Mouse (Mus musculus) cerebellum, adult 18-20 months (tissue): Measurements from ENCODE around the gene Slc38a10.
A peak's percentile ranks its signal among the peaks of the same experiment; 100 is the strongest.

Source experiments
- DNase-seq, 2 experiments: peaks; one replicate each; pipeline ENCODE4 v3.0.0; 2021

Slc38a10 gene

DNA sequence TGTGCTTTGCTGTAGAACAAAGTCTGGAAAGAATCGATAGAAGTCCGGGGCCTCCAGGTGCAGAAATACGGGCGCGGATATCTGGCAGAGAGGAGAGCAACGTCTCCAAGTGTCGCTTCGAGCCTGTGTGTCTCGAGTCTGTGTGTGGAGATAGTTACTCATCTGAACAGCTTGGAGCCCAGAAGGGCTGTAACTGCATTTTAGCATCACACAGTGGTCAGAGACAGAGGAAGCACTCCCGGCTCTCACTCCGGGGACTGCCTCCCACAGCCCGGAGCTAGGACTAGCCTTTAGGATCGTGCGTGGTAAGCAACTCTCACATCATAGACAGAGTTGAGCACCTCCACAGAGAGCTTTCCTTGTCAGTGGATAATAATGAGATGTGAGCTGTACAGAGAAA is 22.1 kb upstream of the Slc38a10 start:
- DNase-seq, result no peak

DNA sequence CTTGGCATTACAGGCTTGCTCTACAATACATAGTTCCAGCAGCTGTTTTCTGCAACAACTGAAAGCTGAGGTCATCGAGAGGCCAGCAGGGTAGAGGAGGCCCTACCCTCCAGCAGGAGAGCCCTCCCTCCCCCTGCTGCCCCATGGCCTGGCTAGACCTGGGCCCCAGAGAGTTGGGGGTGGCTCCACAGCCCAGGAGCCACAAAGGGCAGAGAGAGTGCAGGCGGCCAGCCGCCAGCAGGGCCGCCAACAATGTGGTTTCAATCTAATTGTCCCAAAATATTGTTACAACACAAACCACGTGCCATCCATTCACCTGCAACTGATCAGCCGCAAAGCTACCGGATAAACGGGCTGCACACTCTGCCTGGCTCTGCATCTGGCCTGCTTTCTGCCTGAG is 20.0 kb upstream of the Slc38a10 start:
- no peak for DNase-seq

DNA sequence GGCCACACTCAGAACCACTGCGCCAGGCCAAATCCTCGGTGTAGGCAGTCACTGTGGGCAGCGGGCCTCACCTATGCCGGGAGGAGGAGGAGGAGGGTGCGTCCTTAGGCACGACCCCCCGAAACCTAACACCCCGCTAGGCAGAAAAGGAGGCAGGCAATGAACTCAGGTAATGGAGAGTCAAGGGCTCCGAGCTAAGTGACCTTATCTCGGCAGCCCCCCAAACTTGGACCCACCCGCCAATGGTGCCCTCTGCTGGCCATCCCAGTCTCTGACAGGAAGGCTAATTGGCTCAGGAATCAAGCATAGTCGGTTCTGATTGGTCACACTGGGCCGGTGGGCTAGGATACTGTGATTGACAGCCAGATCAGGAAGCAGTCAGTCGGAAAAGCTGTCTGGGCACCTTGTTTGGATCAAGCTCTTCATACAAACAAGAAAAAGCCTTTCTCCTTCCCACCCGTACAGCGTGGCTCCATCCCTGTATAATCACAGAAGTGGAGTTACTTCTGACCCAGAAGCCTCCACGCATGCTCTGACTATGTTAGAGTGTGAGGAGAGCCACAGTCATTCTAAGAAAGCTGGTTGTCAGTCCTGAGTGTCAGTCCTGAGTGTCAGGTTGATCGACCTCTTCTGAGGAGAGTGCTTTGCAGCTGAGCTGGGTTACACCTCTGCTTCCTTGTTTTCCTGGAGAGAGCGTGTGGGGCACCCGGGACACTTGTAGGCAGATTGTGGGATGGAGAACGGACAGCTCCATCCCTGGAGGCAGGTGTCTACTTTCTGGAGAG is 18.3 kb upstream of the Slc38a10 start:
- DNase-seq, result peak; percentile 79 to 81

DNA sequence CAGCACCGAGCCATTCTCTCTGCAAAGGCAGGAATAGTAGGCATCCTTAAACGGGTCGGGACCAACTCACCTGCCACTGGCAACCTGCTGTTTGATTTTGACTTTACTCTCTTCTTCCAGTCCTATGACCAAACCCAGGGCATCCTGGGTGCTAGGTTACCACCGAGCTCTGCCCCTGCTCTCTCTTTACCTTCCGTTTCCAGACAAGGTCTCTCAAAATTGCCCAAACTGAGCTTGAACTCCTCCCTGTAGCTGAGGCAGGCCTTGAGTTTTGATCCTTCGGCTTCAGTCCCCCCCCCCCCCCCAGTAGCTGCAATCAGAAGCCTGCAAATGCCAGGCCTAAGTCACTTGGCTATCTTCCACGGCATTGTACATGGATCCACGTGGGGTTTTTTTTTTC is 17.4 kb upstream of the Slc38a10 start:
- DNase-seq, result no peak

DNA sequence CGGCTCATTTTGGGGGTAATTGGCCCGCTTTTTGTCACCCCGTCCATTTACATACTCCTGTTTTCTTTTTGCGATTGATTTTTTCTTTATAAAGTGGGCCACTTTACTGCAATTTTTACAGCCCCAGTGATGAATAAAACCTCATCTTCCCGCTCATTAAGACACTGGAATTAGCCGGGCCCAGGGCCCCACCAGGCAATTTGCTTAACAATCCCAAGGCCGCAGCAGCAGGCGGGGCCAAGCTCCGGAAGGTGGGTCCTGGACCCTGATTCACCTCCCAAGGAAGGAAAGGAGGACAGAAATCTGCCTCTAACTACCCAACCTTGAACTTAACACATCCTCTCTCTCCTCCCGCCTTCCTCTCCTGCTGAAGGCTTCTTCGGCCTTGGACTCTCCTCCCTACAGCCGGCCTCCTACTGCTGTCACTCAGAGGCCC is 16.8 kb upstream of the Slc38a10 start:
- no peak for DNase-seq

DNA sequence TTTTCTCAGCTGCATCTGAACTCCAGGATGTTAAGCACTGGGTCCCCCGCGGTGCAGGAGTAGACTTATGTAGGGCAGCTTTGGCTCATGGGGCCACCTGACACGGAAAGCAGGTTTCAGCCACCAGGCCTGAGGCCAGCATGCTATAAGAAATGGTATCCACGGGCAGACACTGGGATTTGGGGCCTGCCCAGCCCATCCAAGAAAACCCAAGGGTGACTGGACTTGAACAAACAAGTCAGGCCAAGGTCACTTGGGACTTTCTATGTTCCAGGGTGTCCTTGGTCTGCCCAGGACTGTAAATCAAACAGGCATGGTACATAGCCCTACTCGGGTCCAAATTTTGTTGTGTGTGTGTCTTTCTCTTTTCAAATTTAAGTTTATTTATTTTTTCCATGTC is 15.9 kb upstream of the Slc38a10 start:
- DNase-seq, result no peak

DNA sequence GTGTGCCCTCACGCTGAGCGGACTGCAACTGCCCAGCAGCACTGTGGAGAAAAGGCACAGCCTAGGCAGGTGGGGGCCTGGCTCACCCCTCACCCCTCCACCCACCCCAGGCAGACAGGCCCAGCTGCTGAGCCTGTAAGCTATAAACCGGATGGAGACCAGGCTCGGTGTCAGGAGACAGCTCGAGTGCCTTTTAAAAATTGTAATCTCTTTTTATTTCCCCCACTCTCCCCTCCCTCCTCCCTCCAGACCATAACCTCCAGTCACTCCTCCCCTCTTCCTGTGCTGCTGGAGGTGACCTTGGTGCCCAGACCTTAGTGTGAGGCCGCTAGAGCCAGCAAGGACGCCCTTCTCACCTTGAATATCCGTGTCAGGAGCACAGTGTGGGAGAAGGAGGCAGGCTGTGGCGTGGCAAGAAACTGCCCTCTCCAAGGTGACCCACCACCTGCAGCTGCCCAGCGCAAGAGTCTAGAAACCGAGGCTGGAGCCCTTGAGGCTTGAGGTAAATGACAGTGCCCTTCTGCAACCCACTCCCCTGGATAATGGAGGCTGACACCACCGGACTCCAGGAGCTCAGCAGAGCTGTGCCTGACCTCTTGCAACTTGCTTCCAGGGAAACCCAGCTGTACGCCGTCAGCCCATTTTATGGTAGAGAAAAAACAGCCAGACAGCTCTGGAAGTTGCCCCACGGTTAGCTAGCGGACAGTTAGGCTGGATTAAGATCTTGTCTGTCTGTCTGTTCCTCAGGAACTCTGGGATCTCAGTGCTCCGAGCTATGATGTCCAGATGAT is 13.5 kb upstream of the Slc38a10 start:
- DNase-seq, result no peak

DNA sequence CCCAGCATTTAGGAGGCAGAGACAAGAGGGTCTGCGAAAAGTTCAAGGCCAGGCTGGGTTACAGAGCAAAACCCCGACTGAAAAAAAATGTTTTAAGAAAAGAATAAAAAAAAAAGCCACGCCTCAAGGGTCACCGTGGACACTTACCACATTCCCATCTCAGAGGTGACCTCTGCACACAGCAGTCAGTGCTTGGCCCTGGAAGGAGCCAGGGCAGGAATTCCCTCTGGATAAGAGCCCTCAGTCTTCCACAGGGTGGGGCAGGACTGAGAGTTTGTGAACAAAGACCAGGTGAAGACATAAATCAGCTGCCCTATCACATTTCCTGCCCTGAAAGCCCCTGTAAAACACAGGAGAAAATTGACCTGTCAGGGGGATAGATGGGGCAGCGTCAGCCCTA is 12.9 kb upstream of the Slc38a10 start:
- DNase-seq, result no peak

DNA sequence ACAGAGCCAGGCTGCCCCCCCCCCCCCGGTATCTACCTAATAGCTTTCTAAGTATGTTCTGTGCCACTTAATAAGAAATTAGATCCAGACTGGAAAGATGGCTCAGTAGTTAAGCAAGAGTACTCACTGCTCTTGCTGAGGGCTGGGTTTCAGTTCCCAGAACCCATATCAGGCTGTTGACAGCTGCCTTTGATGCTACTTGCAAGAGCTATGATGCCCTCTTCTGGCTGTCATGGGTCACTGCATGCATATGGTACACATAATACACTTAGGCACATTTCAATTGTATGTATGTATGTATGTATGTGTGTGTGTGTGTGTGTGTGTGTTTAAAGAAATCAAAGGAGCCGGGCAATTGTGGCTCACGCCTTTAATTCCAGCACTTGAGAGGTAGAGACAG is 12.1 kb upstream of the Slc38a10 start:
- no peak for DNase-seq

DNA sequence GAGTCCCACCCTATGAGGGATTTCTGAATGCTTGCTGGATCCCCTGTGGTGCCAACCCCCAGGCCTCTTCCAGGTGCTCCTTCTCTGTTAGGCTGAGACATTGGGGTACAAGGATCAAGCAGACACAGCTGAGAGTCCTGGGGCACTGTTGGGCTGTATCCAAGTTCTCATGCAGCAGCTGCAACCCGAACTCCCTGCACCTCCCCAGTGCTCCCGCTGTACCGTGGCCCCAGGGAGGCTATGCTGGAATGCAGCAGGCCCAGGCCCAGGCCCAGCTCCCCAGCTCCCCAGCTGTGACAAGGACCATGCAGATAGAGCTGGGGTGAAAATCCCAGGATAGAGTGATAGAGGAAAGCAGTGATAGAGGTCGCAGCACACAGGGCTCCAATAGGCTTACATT is 10.1 kb upstream of the Slc38a10 start:
- DNase-seq, result no peak

DNA sequence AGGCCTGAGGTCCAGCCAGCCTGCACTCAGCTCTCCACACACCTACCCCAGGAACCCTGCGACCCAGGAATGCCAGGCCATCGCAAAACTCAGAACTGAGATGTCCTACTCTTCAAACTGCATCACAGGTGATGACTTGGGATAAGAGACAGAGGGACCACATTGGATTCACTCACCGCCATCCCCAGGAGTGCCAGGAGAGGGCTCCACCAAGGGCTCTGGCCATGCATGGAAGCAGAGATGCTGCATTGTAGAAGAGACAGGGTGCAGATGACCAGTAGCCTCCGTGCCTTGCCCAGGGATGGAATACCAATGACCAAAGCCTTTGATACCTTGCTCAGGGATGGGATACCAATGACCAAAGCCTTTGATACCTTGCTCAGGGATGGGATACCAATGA is 9.3 kb upstream of the Slc38a10 start:
- peak; percentile 36 to 46 for DNase-seq

DNA sequence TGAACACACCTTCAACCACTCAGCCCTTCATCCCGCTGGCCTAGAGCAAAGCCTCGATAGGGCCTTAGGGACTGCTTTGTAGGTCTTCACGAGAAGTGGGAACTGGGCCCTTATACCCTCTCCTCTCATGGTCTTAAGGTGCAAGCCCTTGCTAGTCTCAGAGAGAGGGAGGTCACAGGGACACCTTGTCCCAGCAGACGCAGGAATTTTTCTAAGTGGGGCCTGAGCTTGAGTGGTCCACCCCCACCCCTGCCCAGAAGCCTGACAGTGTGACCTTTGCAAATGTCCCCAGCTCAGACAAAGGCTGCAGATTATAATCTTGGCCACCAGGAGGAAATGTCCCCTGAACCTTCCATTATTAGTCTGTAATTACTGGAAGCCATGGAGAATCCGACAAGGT is 8.5 kb upstream of the Slc38a10 start:
- no peak for DNase-seq

DNA sequence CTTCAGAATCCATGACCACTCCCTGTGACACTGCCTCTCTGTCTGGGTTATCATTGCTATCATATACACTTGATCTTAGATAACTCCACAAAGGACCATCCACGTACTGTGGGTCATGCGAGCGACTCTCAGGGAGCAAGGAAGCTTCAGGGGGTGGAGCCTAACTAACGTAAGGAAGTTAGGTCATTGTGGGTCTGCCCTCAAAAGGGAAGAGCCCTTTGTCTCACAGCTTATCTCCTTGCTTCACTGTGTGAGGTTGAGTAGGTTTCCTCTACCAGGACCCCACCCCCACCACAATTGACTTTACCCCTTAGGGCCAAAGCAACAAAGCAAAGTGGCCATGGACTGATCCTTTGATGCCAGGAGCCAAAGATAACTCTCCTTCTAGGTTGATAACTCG is 7.7 kb upstream of the Slc38a10 start:
- DNase-seq, result no peak

DNA sequence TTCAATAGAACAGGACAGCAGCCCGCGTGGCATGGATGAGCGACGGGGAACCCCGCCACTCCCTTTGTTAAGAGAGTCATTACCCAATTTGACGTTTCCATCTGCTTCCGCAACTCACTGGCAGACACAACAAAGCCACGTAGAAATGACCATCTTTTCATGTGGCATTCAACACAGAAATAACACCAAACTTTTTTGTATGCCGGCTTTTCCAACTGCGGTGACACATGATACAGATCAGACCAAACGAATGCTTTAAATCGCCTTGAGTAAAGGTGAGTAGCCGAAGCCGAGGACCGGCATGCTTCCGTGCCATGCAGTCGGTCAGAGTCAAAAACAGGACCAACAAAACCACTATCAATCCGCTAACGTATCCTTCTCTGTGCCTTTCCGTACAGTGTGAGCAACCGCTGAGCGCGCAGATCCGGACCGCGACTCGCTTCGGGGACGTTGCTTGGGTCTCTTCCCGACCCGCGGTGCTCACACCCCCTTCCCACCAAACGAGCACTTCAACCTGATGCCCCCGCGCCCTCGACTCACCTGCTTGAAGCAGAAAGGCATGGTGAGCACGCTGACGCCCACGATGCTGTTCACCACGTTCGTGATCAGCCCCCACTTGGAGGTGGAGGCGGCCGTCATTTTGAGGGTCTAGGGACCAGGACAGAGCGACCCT is 570 bp downstream of the Slc38a10 start:
- no peak for DNase-seq

DNA sequence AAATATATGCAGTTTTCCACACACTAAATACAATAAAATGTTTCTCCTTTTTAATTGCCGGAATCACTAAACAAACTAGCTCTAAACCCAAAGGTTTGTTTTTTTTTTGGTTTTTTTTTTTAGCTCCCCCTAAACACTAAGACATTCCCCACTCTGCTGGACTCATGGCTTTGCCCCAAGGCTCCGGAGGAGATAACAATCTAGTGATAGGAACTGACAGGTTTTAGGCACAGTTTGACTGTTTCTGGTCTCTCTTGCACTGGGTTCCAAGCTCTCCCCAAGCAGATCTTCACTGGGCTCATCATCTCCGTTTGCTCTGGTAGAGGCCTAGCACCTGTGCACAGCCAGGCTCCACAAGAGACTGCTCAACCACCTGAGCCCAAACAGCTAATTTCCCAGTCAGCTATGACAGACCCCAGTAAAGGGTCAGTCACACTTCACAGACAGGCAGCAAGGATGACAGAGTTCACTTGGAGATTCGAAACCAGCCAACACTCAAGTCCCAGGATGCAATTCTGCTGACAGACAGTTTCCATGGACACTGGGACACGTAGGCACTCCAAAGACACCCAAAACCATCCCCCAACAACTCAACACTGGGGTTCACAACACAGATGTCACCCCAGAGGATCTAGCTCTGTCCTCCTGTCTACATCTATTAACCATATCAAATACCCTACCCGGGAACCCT is 1.5 kb downstream of the Slc38a10 start:
- no peak for DNase-seq

DNA sequence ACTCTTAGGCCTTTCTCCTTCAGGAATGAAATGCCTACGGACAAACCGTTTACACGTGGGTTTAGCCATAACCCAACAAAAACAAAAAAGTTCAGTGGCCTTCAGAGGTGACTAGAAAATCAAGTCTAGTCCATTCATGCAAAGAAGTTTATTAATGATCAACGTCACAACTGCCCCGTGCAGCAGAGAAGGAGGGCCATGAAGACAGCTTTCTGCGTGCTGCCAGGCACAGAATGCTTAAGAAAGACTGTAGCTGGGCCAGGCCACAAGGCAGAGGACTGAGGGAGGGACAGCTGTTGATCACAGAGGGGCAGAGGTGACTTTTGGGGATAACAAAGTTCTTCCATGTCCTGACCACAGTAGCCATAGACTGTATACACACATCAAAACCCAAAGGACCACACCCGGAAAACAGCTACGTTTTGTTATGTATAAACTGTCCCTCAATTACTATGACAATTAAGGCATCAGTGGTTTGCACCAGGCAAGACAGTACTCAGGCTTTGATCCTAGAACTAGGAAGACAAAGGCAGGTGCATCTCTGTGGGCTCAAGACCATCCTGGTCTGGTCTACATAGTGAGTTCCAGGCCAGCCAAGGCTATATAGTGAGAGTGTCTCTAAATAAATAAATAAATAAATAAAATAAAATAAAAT is 2.8 kb downstream of the Slc38a10 start:
- no peak for DNase-seq

DNA sequence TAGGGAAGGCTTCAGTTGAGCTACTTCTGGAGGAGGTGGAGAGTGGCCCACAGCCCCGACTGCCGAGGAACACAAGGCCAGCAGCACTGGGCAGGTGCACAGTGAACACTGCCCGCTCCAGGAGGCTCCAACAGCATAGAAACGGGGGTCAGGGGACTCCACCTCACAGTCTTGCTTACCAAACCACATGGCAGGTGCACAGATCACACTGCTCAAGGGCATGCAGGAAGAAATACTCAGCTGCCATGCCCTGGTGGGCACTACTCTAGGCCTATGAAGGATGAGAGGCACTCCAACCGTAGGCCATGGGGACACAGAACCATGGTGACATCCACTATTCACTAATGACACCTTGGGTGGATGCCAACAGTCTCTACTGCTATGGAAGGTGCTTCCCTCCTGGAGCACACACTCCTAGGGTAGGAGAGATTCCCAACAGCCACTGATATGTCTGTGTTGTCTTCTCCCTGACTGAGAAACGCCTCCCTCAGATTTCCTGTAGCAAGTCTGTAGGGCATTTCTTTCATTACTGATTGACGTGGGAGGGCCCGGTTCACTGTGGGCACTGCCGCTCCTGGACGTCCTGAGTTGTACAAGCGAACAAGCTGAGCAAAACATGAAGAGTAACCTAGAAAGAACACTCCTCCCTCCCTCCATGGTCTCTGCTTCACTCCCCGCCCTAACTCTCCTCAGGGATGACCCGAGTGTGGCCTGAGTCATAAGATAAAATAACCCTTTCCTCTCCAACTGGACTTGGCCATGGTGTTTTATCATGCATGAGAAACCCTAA is 7.2 kb downstream of the Slc38a10 start:
- no peak for DNase-seq

DNA sequence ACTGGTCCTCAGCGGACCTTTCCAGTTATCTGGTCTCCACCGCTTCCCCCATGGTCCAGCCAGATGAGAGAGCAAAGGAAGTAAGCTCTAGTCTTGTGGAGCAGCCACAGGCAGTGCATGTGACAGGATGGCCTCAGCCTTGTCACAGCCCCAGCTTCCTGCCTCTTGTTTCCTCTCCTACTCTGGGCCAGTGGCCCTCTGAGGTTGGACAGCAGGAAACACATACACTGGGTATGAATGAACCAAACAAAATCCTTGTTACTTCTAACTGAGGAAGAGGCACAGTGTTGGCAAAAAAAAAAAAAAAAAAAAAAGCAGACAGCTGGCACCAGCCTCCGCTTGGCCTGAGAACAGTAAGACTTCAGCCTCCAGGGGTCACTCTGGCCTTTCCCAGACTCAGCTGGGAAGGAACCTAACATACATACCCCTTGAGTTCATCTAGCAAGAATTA is 8.5 kb downstream of the Slc38a10 start:
- DNase-seq, result no peak

DNA sequence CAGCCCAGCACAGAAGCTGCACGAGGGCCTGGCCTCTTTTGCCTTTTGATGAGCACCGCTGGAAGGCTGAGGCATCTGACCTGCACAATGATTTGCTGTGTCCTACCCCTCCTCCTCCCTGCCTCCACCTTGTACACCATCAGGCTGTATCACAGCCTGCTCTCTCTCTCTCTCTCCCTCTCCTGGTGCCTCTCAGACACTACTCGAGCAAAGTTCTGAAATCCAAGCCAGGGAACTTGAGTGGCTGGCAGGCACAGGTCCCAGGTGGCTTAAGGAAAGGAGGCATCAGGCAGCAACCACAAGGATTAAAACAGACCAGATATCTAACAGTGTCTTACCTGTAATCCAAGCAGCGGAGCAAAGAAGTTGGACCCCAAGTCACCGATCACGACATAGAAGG is 10.9 kb downstream of the Slc38a10 start:
- DNase-seq, result no peak

DNA sequence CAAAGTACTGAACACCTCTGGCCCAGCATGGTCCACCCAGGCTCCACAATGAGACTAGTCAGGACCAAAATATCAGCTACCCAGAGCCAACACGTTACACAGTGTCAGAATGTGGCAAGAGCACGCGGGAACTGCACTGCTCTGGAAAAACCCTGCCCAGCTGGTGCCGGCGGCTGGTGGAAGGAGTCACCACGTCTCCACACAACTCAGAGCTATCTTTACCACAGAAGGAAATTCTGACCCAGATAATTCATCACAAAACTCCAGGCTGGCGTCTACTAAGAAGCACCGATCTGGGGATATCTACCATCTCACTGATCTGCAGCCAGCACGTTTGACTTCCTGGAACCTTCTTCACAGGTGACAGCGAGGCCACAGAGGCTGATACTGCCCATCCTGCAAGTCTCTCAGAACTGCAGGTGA is 11.8 kb downstream of the Slc38a10 start:
- no peak for DNase-seq

DNA sequence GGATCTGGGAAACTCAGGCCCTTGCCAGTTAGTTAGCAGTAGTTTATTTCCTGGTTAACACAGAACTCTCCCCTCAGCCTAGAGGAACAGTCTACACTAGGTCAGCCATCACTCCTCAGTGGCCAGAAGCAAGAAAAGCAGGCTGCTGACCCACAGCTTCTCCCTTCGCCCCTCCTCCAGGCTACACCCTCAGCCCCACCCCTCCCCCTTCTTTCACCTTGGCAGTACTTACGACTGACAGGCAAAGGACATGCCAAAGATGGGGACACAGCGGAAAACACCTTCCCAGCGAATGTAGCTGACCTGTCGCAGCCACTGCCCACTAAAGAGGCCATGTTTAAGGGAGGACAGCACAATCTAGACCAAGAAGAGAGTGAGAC is 13.5 kb downstream of the Slc38a10 start:
- no peak for DNase-seq
